In the genomic region with DNA sequence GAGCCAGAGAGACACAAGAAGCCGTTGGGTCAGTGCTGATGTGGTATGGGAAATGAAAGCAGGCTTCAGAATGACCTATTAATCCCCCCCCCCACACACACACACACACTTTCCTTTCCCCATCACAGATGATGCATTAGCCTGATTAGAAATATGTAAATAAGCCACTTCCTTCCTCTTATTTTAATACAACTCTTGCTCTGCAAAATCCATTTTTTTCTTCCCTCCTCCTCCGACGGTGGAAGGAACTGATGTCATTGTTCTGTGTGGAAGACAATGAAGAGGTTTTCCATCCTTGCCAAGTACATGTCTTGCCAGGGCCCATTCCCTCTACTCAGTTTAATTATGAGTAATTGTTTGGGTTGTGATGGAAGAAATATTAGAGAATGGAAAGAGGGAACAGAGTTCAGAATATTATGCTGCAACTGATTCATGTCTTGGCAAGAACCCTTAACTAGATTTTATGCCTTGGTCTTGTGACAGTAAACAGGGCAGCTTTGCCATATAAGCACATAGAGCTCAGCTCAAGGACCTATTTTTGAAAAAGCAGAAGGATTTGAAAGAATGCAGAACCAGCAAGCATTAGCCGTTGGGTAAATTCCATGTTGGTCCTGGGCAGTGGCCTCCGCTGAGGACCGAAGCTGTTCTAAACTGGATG, we compare ENCODE assay signal across 9 mouse cellular contexts. TPM values are rescaled to one million over a fixed set of nuclear protein-coding genes. Genes with fewer than 3 reads are reported as not detected.
DNase-seq lines count a peak whose midpoint lies in the region; ATAC-seq and TF ChIP-seq lines count a peak whose summit lies in the region.
"Had no signal": no experiment of that assay in that cellular context is flagged by ENCODE, and none has a peak within 500 bp of the region (broad histone marks: within the 10 kb centered on the region; RNA-seq: fewer than 3 reads in every experiment).

No protein-coding gene starts in this region.

- peak; percentile 43 to 62 for DNase-seq in lung, adult 18-20 months
- DNase-seq in lung, adult 2 months, result no peak
- DNase-seq in heart, embryonic 10.5 days (ENCODE audit: low spot score), result peak; percentile 31
- peak; percentile 32 for DNase-seq in kidney, postnatal 14 days
- peak; percentile 21 for DNase-seq in telencephalon, adult 2 months (ENCODE audit: low read depth, low spot score)
- DNase-seq in neural tube, embryonic 10.5 days (ENCODE audit: extremely low spot score, low spot score), result no peak
- DNase-seq in frontal cortex, postnatal 14 days (ENCODE audit: low spot score in 2 of 2), result no peak
- DNase-seq: cerebellum, adult 8-10 months had no signal

- no peaks in the 10 kb centered on the region for H3K27me3 ChIP-seq in heart, embryonic 10.5 days (ENCODE audit: insufficient read depth, poor library complexity, severe bottlenecking)

- no peaks in the 10 kb centered on the region for H3K36me3 ChIP-seq in heart, embryonic 10.5 days

- H3K9me3 ChIP-seq in heart, embryonic 10.5 days, result no peaks in the 10 kb centered on the region

- no peak overlapping the region for H3K4me3 ChIP-seq in lung, adult 2 months (replicated peaks; ENCODE audit: extremely low read depth, low read depth, low read length)
- H3K4me3 ChIP-seq in heart, embryonic 10.5 days, result no peak overlapping the region

- 0 out of 2 replicates have a peak, but pooled peaks cover 4% of the 10 kb centered on the region for H3K4me1 ChIP-seq in lung, adult 2 months (ENCODE audit: control insufficient read depth, insufficient read depth, low read length)
- H3K4me1 ChIP-seq in heart, embryonic 10.5 days, result peaks cover 8% of the 10 kb centered on the region; the same call in 1 of the 2 replicates

- TF ChIP-seq CTCF in lung, adult 2 months (IDR thresholded peaks at IDR 0.05; ENCODE audit: insufficient read depth, low read length), result no peak

- 26% methylated on average over 6 of the region's 6 CpGs for WGBS in lung, adult 2 months
- WGBS in heart, embryonic 10.5 days, result 71% methylated on average over 6 of the region's 6 CpGs

- no peak for ATAC-seq in cerebellum, adult (ENCODE audit: insufficient number of reproducible peaks, low FRiP score, low TSS enrichment)

- no peak overlapping the region for H3K27ac ChIP-seq in heart, embryonic 10.5 days

- no peak for TF ChIP-seq POLR2A in lung, adult 2 months (IDR thresholded peaks at IDR 0.05; ENCODE audit: borderline replicate concordance, extremely low read depth, low read depth, low read length)

RNA-seq across cellular contexts. Expression of a gene that starts 50.1 kb away (rescaled TPM):
- polyA plus RNA-seq in lung, adult 2 months (2012; rRNA removed), result 21.8 and 21.9 TPM in 2 replicates
- 52.5 and 60.2 TPM in 2 replicates for polyA plus RNA-seq in heart, embryonic 10.5 days (2016; fragmentation: Nextera tagmentation; extraction: Ambion mirVana)

RNA-seq across cellular contexts. Expression of a gene that starts 50.3 kb away (rescaled TPM):
- 29.2 and 45.3 TPM in 2 replicates for polyA plus RNA-seq in lung, adult 2 months (2012; rRNA removed)
- polyA plus RNA-seq in heart, embryonic 10.5 days (2016; fragmentation: Nextera tagmentation; extraction: Ambion mirVana), result 97.6 and 113 TPM in 2 replicates

Comparison
In these comparisons a context has a peak if more than half of its experiments do, and no peak if none do; other contexts are left out.
1. DNase-seq: peak in lung, adult 18-20 months (2 of 2), heart, embryonic 10.5 days (single experiment), kidney, postnatal 14 days (single experiment) and telencephalon, adult 2 months (single experiment); none in lung, adult 2 months (single experiment), neural tube, embryonic 10.5 days (single experiment) and frontal cortex, postnatal 14 days (0 of 2).